Mouse (Mus musculus) G1E-ER4 (cell line): ENCODE data around the gene Prss48. TPM values are rescaled to one million over a fixed set of nuclear protein-coding genes. Genes with fewer than 3 reads are reported as not detected.

ENCODE experiments used
- GATA1 ChIP-seq: IDR thresholded peaks from one replicate; pipeline ENCODE4 v1.8.0; 2012; ENCODE audit warnings: low read length, inconsistent platforms
- polyA plus RNA-seq: library from polyadenylated mRNA; stranded (reverse); fragments of >175 nt; gene quantifications from 2 replicates; pipeline ENCODE4 v1.2.3, GENCODE M21; 2012

Prss48 gene
- not detected in 2 replicates for polyA plus RNA-seq

DNA sequence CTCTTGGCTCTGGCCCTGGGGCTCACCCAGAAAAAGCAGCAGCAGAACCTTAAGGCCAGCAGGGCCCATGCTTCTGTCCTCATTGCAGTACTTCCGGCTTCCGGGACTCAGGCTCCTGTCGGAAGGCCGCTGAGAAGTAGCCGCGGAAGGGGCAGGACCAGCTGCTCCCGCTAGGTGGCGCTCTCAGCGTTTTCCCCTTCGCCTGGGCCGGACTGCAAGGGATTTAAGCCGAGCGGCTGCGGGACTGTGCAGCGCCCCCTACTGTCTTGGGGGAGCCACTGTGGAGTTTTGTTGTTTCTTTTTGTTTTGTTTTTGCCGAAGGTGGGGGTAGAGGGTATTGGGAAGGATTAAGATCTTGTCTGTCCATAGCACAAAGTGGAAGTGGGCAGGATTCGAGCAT is at the start of gene Prss48:
Gene Prss48 (minus strand): TSS at position 69 of the 400 bp plus-strand sequence.
- TF ChIP-seq GATA1, result no peak

DNA sequence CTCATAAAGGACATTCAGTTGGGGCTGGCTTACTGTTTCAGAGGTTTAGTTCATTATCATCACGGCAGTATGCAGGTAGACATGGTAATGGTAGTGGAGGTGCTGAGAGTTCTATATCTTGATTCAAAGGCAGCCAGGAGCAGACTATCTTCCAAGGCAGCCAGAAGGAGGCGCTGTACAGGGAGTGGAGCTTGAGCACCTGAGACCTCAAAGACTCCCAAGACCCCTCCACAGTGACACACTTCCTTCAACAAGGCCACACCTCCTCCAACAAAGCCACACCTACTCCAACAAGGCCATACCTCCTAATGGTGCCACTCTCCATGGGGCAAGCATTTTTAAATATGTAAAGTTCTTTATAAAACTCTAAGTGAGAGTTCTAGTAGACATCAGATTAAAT is 46.8 kb upstream of the Prss48 start:
- no peak for TF ChIP-seq GATA1

DNA sequence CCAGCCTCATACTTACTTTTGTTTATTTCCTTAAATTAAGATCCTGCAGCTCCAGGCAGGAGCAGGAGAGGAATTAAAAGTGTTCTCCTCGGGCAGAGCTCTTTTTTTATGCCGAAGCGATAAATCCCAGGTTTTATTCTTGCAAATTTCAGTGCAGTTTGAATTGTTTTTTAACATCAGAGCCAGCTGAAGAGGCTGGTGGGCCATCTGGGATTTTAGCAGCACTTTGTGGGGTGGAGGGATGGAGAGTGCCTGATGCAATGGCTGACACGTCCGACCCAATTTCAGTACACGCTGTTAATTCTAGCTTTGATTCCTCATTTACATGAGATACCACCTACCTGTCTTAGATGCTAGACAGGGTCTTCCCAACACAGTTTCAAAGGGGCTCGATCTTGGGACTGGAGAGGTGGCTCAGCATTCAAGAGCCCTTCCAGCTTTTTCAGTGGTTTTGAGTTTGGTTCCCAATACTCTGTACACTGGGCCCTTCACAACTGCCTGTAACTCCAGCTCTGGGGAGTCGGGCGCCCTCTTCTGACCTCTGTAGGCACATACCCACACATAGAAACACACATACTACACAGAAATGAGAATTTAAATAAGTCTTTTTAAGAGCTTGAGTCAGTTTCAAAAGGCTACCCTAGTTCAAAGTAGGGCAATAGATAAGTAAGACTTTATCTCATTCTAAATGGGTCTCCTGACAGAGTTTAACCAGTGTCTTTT is 45.6 kb upstream of the Prss48 start:
- no peak for TF ChIP-seq GATA1

DNA sequence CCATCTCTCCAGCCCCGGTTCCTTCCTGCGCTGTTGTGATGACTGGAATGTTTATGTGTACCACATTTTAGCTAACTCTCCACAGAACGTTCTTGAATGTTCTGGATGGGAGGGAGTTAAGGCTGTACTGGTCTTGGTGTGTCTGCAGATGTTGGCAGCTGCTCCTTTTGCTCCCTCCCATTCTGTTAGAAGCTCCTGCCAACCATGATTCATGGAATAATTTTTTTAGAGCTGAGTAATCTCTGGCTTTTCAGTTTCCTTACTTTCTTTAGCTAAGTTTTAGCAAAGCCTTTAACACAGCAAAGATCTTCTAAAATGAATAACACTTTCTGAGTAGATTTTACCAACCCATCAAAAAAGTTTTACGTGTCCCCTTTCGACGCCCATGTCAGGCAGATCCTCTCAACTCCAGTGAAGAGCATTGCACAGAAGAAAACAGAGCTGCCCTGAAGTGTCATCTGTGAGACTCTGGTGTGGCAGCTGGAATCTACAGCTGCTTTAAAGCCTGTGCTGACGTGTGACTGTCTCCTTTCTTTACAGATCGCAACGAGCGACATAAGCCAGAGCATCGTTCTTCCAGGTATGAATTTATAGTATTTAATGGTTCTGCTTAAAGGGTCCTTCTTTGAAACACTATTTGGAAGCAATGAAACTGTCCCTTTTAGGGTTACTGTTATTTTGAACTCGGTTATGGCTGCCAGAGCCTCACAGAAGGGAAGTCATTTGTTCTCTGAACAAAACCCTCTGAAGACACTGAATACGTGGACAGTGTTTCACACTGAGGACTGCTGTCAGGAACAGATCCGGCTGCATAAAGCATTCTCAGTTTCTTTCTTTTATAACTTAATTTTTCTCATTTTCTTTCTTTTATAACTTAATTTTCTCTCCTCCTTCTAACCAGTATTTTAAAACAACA is 38.3 kb upstream of the Prss48 start:
- TF ChIP-seq GATA1, result no peak

DNA sequence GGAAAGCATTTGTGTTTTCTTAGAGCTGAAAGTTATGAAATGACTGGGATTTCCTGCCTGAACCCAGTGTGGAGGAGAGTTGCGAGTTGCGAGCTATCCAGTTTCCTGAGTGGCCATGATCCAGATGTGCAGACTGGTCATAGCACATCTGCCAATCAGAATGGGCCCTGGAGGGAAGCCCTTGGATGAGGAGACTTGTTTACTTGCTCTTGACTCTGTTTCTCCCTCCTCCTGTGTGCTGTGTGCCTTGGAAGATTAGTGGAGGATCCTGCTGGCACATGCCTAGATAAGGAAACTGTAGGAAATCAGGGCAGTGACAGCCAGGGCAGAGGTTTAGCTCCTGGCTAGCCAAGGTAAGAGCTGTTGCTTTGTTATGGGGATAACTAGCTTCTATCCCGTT is 36.4 kb upstream of the Prss48 start:
- no peak for TF ChIP-seq GATA1

DNA sequence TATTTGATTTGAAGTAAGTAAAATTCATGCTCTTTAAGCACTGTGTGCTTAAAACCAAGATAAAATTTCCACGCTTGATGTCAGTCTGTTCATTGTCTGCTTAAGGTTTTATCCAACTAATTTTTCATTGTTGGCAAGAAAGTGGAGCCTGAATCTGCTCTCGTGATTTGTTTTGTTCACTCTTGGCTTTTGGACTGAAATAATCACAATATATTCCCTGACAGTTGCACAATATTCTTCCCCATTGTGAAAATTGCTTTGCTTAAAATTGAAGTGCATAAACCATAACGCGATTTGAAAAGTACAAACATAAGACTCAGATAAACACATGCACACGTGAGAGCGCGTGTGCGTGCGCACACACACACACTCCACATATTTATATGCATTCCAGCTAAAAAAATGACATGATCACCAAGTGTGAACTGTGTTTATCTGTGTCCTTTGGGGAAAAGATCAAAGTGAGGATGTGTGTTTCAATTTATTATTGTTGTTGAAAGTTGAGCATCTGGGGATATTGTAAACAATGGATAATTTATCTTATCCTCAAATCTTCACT is 35.7 kb upstream of the Prss48 start:
- no peak for TF ChIP-seq GATA1

DNA sequence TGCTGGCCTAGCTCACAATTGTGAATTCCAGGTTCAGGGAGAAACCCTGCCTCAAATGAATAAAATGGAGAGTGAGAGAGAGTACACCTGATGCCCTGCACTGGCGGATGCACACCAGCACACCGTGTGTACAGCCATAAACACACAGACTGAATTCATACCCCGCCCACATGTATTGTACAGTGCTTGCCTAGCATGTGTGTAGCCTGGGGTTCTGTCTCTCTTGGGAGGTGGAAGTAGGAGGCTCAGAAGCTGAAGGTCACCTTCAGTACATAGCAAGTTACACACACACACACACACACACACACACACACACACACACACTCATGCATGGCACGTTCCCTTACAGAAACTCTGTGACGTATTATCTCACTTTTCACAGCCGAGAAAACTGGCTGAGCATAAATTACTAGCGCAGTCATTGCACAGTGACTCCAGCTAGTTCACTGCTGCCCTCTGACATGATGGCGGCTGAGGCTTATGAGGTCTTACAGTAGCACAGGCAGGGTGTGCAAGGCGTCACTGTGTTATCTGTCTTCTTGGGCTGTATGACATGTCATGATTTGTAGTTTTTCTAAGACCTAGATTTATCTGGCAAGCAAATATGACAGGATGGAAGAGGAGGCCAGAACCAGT is 31.3 kb upstream of the Prss48 start:
- no peak for TF ChIP-seq GATA1

DNA sequence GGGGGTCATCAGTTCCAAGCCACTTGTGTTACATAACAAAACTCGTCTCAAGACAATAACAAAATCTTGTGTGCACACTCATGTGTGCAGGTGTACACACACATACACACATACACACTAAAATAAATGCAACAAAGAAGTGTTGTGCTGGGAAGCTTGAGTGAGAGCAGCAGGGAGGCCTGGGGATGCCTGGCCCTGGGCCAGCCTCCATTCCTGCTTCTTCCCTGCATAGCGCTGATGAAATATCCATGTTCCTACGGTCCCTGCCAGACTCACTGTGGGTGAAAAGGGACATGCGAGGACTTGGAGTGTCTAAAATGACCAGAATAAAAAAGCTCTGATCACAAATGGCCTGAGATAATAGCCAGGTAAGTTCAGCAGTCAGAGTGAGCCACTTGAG is 28.3 kb upstream of the Prss48 start:
- no peak for TF ChIP-seq GATA1

DNA sequence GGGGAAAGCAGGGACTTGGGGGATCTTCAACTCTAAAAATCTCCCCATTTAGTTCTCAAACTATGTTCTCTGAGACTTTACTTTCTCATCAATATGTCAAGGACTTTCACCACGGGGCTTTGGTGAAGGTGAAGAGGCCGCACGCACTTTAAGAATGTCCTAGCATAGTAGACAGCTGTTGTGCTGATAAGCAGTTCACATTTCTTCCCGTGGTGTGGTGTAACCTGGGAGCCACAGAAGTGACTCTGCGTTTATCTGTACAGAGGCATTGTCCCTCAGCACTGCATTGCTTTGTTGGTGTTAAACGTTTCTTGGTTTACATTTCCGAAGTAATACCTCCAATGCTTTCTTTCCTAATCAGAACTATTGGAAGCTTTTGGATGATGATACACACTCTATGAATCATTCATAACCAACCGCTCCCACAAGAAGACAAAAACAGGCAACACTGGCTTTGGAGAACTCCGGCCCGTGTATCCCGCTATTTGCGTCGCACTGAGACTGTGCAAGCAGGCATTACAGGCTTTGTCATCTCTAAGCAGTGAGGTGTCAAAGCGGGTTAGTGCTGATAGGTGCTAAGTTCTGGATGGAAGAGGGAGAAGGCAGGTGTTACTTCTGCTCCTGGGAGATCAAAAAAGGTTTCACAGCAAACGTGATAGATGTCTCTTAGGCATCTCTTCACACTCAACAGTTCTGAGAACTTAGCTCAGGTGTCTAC is 26.5 kb upstream of the Prss48 start:
- TF ChIP-seq GATA1, result no peak

DNA sequence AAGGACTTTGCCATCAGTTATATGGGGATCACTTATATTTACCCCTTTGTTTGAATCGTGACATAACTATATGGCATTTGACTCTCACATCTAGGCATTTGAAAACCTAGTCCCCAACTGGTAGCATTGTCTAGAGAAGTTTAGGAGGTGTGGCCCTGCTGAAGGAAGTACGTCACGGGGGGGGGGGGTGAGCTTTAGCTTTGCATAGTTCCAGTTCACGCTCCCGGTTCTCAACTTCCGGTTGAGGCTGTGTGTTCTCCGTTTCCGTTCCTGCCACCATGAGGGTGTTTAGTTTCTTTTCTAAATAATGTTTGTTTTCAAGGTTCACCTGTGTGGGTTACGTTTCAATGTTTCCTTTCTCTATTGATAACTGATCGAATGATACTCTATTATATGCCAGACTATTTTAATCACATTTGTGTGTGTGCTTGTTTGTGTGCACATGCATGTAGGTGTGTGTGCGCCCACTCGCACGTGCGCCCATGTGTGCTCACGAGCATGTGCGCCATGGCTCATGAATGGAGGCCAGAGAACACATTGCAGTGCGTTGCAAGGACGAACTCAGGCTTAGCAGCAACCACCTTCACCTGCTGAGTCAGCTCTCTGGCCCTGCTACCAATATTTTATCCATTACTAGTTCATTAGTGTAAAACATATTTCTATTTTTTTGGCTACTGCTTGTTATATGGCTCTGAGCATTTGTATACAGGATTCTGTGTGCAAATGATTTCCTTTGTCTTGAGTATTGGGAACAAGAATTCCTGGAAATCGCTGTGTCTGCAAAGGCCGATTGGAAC is 23.2 kb upstream of the Prss48 start:
- no peak for TF ChIP-seq GATA1

DNA sequence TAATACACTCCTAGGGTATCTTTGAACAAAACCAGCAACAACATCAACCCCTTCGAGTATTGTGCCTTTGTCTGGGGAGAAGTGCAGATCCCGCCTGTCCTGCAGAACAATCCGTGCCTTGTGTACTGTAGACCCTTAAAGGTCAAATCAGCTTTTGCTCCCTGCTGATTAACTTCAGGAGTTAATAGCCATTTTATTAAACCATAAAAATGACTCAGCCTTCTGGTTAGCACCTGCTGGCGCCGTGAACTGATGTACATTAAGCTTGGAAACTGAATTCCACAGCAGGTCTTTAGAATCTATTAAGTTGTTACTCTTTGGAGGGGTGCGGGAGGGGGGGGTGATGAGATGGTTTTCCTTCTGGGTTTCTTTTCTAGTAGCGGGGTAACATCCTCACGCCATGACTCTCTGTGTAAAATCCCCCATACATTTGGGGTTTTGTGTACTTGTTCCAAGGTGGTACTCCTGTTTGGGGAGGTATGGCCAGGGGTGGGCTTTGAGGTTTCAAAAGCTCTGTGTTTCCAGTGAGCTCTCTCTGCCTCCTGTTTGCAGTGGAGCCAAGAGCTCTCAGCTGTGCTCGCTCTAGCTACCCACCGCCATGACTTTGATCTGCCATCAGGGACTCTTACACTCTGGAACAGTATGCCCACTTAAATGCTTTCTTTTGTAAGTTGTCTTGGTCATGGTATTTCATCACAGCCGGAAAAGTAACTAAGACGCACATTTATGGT is 21.9 kb upstream of the Prss48 start:
- no peak for TF ChIP-seq GATA1

DNA sequence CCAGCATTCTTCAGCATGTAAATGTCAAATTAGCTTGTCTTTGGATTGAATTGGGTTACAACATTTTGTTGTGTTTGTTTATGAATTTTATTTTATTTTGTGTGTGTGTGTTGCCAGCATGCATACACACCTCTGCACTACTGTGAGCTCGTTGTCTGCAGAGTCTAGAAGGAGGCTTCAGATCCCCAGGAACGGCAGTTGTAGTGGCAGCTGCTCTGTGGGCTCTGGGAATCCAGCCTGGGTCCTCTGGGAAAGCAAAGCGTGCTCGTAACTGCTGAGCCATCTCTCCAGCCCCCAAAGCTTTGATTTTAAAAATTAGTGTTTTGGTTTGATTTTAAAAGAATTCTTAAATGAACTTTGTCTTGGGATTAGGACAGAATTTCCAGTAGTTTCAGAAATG is 19.4 kb upstream of the Prss48 start:
- TF ChIP-seq GATA1, result no peak

DNA sequence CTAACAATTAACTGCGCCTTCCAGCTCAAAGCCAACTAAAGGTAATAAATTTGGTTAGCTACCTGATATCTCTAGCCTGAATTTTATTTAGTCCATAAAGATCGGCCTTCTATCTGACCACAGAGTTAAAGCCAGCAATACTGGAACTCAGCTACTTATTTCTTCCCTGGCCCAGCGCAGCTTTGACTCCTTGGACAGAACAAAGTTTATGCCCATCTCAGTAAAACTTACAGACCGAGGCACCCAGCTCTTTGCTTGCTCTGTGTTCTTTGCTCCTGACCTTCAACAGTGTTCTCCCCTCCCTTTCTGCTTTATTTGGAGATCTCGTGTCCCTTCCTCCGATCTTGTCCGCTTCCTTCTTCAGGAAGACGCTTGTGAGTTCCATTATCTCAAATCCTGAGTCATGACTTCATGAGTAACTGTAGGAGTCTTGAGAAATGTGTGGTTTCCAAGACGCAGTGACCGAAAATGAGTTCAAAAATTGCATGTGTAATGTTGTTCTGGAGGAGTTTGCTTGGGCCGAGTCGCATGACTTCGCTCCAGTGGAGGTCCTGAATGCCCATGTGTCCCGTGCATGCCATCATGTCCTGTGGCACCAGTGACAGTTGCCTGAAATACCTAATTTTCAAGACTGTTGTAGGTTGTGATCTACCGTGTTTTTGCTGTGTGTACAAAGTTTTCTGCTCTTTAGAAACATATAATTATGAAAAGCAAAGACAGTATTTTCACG is 18.8 kb upstream of the Prss48 start:
- TF ChIP-seq GATA1, result no peak

DNA sequence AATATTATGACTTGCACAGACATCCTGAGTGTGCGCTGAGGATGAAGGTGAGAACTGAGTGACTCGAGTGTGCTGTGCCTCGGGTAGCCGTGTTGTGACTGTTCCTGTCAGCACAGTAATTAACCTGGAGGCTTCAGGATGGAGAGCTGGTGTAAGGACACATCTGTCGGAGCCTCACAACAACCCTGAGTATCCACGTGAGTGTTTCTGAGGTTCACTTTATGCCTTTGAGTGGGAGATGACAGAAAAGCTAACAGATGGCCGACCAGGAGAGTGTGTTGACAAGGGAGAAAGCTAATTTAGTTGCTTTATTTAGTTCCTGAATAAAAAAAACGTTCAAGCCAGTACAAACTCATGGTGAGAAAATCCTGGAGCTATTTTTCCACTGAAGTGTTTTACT is 15.2 kb upstream of the Prss48 start:
- TF ChIP-seq GATA1, result no peak
